ENCODE assay signal across 15 mouse cellular contexts in the genomic region with DNA sequence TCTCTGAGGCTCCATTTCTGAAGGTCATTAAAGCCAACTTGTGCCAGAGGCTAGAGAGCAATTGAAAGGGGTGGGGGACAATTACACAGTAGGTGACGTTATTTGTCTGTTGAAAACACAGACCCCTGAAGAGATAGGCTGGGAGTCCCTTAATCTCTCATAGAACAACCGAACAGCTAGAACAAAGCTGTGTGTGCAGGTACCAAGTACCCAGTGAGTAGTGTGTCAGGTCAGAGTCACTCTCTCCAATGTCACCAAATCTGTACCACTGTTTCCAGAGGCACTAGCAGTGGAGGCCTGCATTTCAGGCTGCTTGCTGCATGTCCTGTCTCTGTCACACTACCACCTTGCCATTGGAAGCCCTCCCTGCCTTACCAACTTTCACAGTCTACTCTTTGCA. TPM values are rescaled to one million over a fixed set of nuclear protein-coding genes. Genes with fewer than 3 reads are reported as not detected.
"Had no signal": no experiment of that assay in that cellular context is flagged by ENCODE, and none has a peak within 500 bp of the region (broad histone marks: within the 10 kb centered on the region; RNA-seq: fewer than 3 reads in every experiment).

No protein-coding gene starts in this region.

- H3K9ac ChIP-seq: lung, embryonic 14.5 days; midbrain, embryonic 12.5 days; neural tube, embryonic 12.5 days; stomach, embryonic 15.5 days had no signal

- H3K36me3 ChIP-seq: midbrain, embryonic 10.5 days; midbrain, embryonic 12.5 days; neural tube, embryonic 12.5 days; stomach, embryonic 15.5 days had no signal

- H3K4me2 ChIP-seq: lung, embryonic 14.5 days; midbrain, embryonic 12.5 days; neural tube, embryonic 12.5 days; stomach, embryonic 15.5 days had no signal

- H3K27me3 ChIP-seq: neural tube, embryonic 12.5 days; stomach, embryonic 15.5 days had no signal

- H3K9me3 ChIP-seq: midbrain, embryonic 10.5 days; midbrain, embryonic 12.5 days; neural tube, embryonic 12.5 days; stomach, embryonic 15.5 days had no signal

- H3K4me3 ChIP-seq: midbrain, embryonic 10.5 days; midbrain, embryonic 12.5 days; neural tube, embryonic 12.5 days; stomach, embryonic 15.5 days had no signal

- H3K27ac ChIP-seq: midbrain, embryonic 12.5 days; neural tube, embryonic 12.5 days; stomach, embryonic 15.5 days; stomach, postnatal 0 days had no signal

- DNase-seq: lung, adult 18-20 months; lung, embryonic 14.5 days; right cerebral cortex, postnatal 14 days; thymus, adult 2 months; thymus, postnatal 25 days; thymus, postnatal 4 days had no signal

- H3K4me1 ChIP-seq: neural tube, embryonic 12.5 days; stomach, embryonic 15.5 days had no signal

RNA-seq across cellular contexts. Expression of gene Kcnma1, which starts 22.3 kb away (rescaled TPM):
- total RNA-seq: megakaryocyte, adult 5-6 weeks; megakaryocyte-erythroid progenitor cell, adult 5-6 weeks; monocyte, adult 5-6 weeks; neutrophil, adult 5-6 weeks had no signal
